Mouse (Mus musculus): Measurements from ENCODE around the gene Cuedc1. TPM values are rescaled to one million over a fixed set of nuclear protein-coding genes. Genes with fewer than 3 reads are reported as not detected.
A peak's percentile ranks its signal among the peaks of the same experiment; 100 is the strongest.

The Cuedc1 gene
- polyA plus RNA-seq, 1 experiment from 2014 or later, result 23.4 TPM

- H3K9me3 ChIP-seq (replicated peaks), result no peaks in the 10 kb centered on the region
- no peaks in the 10 kb centered on the region for H3K36me3 ChIP-seq
- H3K9ac ChIP-seq, result no peak overlapping the region
- H3K27ac ChIP-seq, result peak overlapping the region; percentile 63
- no peak overlapping the region for H3K4me2 ChIP-seq
- peaks cover 83% of the 10 kb centered on the region for H3K4me1 ChIP-seq
- ATAC-seq (replicated peaks; ENCODE audit: low FRiP score), result no peak
- WGBS, result 43% methylated on average over 2 of the region's 2 CpGs
- H3K27me3 ChIP-seq, result no peaks in the 10 kb centered on the region
- no peak overlapping the region for H3K4me3 ChIP-seq (replicated peaks)
Measured at GRCm38 (mm10) chr11:88156403-88156802, 58.5 kb downstream of the Cuedc1 start.

- Histone ChIP-seq H3K9ac (no peak overlapping the region), H3K9me3 (replicated peaks) (no peaks in the 10 kb centered on the region), H3K27me3 (no peaks in the 10 kb centered on the region), H3K4me3 (replicated peaks) (no peak overlapping the region), H3K4me2 (no peak overlapping the region), H3K36me3 (no peaks in the 10 kb centered on the region), H3K4me1 (peaks cover 80% of the 10 kb centered on the region), H3K27ac (peak overlapping the region; percentile 5; the same call in 1 of the 2 replicates)
- 70% methylated on average over 5 of the region's 5 CpGs for WGBS
- no peak for ATAC-seq (replicated peaks; ENCODE audit: low FRiP score)
Measured at GRCm38 (mm10) chr11:88158842-88159246, 61.0 kb downstream of the Cuedc1 start.

GRCm38 (mm10) chr11:88159389-88159788 is 61.5 kb downstream of the Cuedc1 start:
- no peak for ATAC-seq (replicated peaks; ENCODE audit: low FRiP score)
- H3K36me3 ChIP-seq, result no peaks in the 10 kb centered on the region
- H3K4me2 ChIP-seq, result no peak overlapping the region
- no peak overlapping the region for H3K4me3 ChIP-seq (replicated peaks)
- H3K4me1 ChIP-seq, result peaks cover 77% of the 10 kb centered on the region
- H3K9me3 ChIP-seq (replicated peaks), result no peaks in the 10 kb centered on the region
- peak overlapping the region; percentile 5; the same call in 1 of the 2 replicates for H3K27ac ChIP-seq
- no peaks in the 10 kb centered on the region for H3K27me3 ChIP-seq
- H3K9ac ChIP-seq, result no peak overlapping the region
- WGBS, result 59% methylated on average over 11 of the region's 11 CpGs

GRCm38 (mm10) chr11:88160316-88160715 is 62.5 kb downstream of the Cuedc1 start:
- no peak overlapping the region for H3K4me3 ChIP-seq (replicated peaks)
- peaks cover 78% of the 10 kb centered on the region for H3K4me1 ChIP-seq
- H3K27ac ChIP-seq, result peak overlapping the region; percentile 92
- no peaks in the 10 kb centered on the region for H3K36me3 ChIP-seq
- H3K4me2 ChIP-seq, result peak overlapping the region; percentile 76
- ATAC-seq (replicated peaks; ENCODE audit: low FRiP score), result no peak
- H3K9me3 ChIP-seq (replicated peaks), result no peaks in the 10 kb centered on the region
- H3K27me3 ChIP-seq, result no peaks in the 10 kb centered on the region
- peak overlapping the region; percentile 27; the same call in 1 of the 2 replicates for H3K9ac ChIP-seq
- 33% methylated on average over 5 of the region's 5 CpGs for WGBS

- no peaks in the 10 kb centered on the region for H3K36me3 ChIP-seq
- H3K4me2 ChIP-seq, result peak overlapping the region; percentile 76
- WGBS, result 1% methylated on average over 20 of the region's 33 CpGs
- H3K27ac ChIP-seq, result peak overlapping the region; percentile 92
- peak overlapping the region; percentile 38 for H3K4me3 ChIP-seq (replicated peaks)
- no peaks in the 10 kb centered on the region for H3K27me3 ChIP-seq
- peaks cover 78% of the 10 kb centered on the region for H3K4me1 ChIP-seq
- H3K9me3 ChIP-seq (replicated peaks), result no peaks in the 10 kb centered on the region
- peak overlapping the region; percentile 27 for H3K9ac ChIP-seq
- ATAC-seq (replicated peaks; ENCODE audit: low FRiP score), result peak; percentile 73
Measured at GRCm38 (mm10) chr11:88161051-88161581, 63.3 kb downstream of the Cuedc1 start.

GRCm38 (mm10) chr11:88161651-88162362 is 63.9 kb downstream of the Cuedc1 start:
- Histone ChIP-seq H3K9me3 (replicated peaks) (no peaks in the 10 kb centered on the region), H3K36me3 (no peaks in the 10 kb centered on the region), H3K4me1 (peaks cover 76% of the 10 kb centered on the region), H3K27ac (peak overlapping the region; percentile 92), H3K4me2 (peak overlapping the region; percentile 76), H3K27me3 (no peaks in the 10 kb centered on the region), H3K9ac (peak overlapping the region; percentile 42; the same call in 1 of the 2 replicates), H3K4me3 (replicated peaks) (peak overlapping the region; percentile 38)
- peak; percentile 77 for ATAC-seq (replicated peaks; ENCODE audit: low FRiP score)
- 4% methylated on average over 13 of the region's 15 CpGs for WGBS

- no peak overlapping the region for H3K4me3 ChIP-seq (replicated peaks)
- H3K27ac ChIP-seq, result no peak overlapping the region
- H3K4me1 ChIP-seq, result peaks cover 72% of the 10 kb centered on the region
- no peaks in the 10 kb centered on the region for H3K9me3 ChIP-seq (replicated peaks)
- H3K27me3 ChIP-seq, result no peaks in the 10 kb centered on the region
- 64% methylated on average over 4 of the region's 4 CpGs for WGBS
- no peak for ATAC-seq (replicated peaks; ENCODE audit: low FRiP score)
- no peaks in the 10 kb centered on the region for H3K36me3 ChIP-seq
- no peak overlapping the region for H3K9ac ChIP-seq
- H3K4me2 ChIP-seq, result no peak overlapping the region
Measured at GRCm38 (mm10) chr11:88162740-88163139, 64.9 kb downstream of the Cuedc1 start.

- WGBS, result 77% methylated on average over 7 of the region's 7 CpGs
- 0 out of 2 replicates have a peak, but pooled peaks cover 7% of the 10 kb centered on the region for H3K27me3 ChIP-seq
- H3K36me3 ChIP-seq, result no peaks in the 10 kb centered on the region
- ATAC-seq (replicated peaks; ENCODE audit: low FRiP score), result no peak
- H3K4me1 ChIP-seq, result peaks cover 63% of the 10 kb centered on the region
- H3K9me3 ChIP-seq (replicated peaks), result no peaks in the 10 kb centered on the region
- H3K4me3 ChIP-seq (replicated peaks), result no peak overlapping the region
- peak overlapping the region; percentile 76 for H3K27ac ChIP-seq
- no peak overlapping the region for H3K9ac ChIP-seq
- H3K4me2 ChIP-seq, result no peak overlapping the region
Measured at GRCm38 (mm10) chr11:88164213-88164723, 66.4 kb downstream of the Cuedc1 start.

- H3K9ac ChIP-seq, result no peak overlapping the region
- 13% methylated on average over 15 of the region's 15 CpGs for WGBS
- peaks cover 62% of the 10 kb centered on the region for H3K4me1 ChIP-seq
- no peaks in the 10 kb centered on the region for H3K9me3 ChIP-seq (replicated peaks)
- ATAC-seq (replicated peaks; ENCODE audit: low FRiP score), result peak; percentile 7; the same call in 1 of the 2 replicates
- H3K36me3 ChIP-seq, result no peaks in the 10 kb centered on the region
- peak overlapping the region; percentile 76 for H3K27ac ChIP-seq
- H3K4me2 ChIP-seq, result no peak overlapping the region
- no peak overlapping the region for H3K4me3 ChIP-seq (replicated peaks)
- peaks cover 13% of the 10 kb centered on the region; the same call in 1 of the 2 replicates for H3K27me3 ChIP-seq
Measured at GRCm38 (mm10) chr11:88164801-88165377, 67.0 kb downstream of the Cuedc1 start.

GRCm38 (mm10) chr11:88165683-88166364 is 68.0 kb downstream of the Cuedc1 start:
- Histone ChIP-seq H3K4me1 (peaks cover 55% of the 10 kb centered on the region), H3K4me3 (replicated peaks) (no peak overlapping the region), H3K27me3 (peaks cover 14% of the 10 kb centered on the region; the same call in 1 of the 2 replicates), H3K9ac (peak overlapping the region; percentile 19; the same call in 1 of the 2 replicates), H3K4me2 (no peak overlapping the region), H3K36me3 (no peaks in the 10 kb centered on the region), H3K9me3 (replicated peaks) (no peaks in the 10 kb centered on the region), H3K27ac (peak overlapping the region; percentile 76)
- 62% methylated on average over 10 of the region's 10 CpGs for WGBS
- ATAC-seq (replicated peaks; ENCODE audit: low FRiP score), result no peak

GRCm38 (mm10) chr11:88166471-88166870 is 68.6 kb downstream of the Cuedc1 start:
- Histone ChIP-seq H3K9me3 (replicated peaks) (no peaks in the 10 kb centered on the region), H3K27ac (no peak overlapping the region), H3K4me3 (replicated peaks) (no peak overlapping the region), H3K4me1 (peaks cover 49% of the 10 kb centered on the region), H3K4me2 (no peak overlapping the region), H3K36me3 (no peaks in the 10 kb centered on the region), H3K9ac (no peak overlapping the region), H3K27me3 (peaks cover 14% of the 10 kb centered on the region; the same call in 1 of the 2 replicates)
- ATAC-seq (replicated peaks; ENCODE audit: low FRiP score), result no peak
- WGBS, result 73% methylated on average over 7 of the region's 7 CpGs

Data from kidney, embryonic 15.5 days (tissue).